Mouse (Mus musculus) c-Kit-positive CD71-positive TER-119-positive erythroid progenitor cells, embryonic 14.5 days (primary cell): Measurements from ENCODE around the gene Pabpc4.

ENCODE experiments used
- DNase-seq: peaks from one replicate; pipeline ENCODE4 v3.0.0-alpha.2; 2013; ENCODE audit warnings: low spot score

Pabpc4 gene

DNA sequence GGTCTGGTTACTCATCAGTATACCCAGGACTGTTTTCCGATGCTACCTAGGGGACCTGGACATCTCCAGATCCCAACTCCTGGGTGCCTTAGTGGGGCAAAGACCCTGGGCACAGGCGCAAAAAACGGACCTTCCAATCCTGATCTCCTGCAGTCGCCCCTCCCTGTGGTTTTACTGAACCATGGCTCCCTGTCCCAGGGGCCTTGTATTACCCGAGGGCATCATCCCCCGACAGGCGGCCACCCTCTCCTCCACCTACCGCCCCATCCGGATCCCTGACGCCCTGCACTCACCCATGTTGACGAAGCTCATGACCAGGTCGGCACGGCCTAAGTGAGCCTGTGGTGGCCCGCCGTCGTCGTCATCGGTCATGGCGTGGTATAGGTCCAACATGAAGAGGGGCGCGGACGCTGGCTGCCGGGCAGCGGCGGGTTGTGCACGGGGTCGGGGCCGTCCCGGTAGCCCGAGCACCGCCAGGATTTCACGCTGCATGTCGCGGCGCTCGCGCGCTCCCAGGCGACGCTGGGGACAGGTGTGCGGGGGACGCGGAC is 80.0 kb downstream of the Pabpc4 start:
- no peak for DNase-seq

DNA sequence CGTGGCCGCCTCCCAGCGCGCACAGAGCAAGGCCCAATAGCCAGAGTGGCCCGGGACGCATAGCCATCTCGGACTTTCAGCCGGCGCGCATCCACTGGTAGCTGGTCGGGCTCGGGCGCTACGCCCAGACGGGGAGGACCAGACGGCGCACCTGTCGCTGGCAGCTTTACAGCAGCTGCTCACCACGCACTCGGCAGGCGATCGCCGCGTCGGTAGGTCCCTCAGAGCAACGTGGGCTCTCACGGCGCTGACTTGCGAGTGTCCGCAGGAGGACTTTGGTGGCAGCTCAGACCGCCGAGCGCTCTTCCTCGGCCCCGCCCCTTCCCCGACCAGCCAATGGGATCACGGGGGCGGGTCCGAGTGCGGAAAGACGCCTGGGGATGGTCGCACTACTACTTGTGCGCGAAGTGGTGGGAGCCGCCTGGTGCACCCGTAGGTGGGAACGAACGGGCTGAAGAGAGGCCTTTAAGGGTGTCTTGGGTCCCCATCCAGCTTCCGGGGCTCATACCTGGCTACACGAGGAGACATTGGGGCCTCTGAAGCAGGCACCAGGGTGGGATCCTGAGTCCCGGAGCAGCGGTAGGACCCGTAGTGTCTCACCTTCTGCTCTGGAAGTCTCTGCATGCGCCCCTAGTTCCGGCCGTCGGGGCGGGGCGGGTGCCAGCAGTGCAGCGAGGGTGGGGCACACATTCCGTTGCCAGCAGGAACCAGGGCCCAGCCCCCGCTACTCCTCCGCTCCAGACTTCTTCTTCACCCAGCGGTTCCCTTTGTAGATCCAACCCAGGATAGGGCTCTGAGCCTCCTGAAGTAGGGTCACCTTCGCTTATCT is 80.7 kb downstream of the Pabpc4 start, which contains the start of gene Bmp8a:
Bmp8a (minus strand) TSS at position 611 of the 829 bp plus-strand sequence.
- DNase-seq, result peak; percentile 34

DNA sequence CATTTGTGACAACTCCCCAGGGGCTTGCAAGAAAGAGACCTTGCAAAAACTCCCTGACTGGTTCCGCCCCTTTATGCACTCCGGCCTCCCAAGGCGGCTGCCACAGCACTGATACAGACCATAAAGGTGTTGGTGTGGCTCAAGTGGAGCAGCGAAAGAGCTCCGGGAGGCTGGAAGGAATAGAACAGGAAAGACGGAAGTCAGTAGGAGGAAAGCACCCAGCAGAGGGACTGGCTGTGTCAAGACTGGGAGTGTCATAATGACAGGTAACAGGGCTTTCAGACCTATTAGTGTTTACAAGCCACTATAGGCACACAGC is 81.3 kb downstream of the Pabpc4 start:
- no peak for DNase-seq
